Mouse (Mus musculus): Measurements from ENCODE around the gene Lpcat2. TPM values are rescaled to one million over a fixed set of nuclear protein-coding genes. Genes with fewer than 3 reads are reported as not detected.

Gene Lpcat2
- polyA plus RNA-seq, 1 experiment from 2014 or later = 9.2 TPM

DNA sequence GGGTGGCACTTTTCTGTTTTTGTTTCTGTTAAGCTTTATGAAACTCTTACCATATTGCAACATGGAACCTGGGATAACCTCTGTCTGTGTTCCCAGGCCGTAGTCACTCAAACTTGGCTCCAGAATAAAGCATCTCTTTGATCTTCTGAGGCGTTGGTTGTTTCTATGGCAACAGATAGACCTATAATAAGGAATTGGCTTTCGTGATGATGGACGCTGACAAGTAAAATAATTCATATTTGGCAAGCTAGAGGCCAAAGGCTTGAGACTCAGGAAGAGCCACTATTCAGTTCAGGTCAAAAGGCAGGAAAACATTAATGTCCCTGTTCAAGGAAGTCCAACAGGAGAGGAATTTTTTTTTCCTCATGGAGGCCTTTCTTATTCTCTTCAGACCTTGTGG is 73.8 kb downstream of the Lpcat2 start:
- DNase-seq (ENCODE audit: low spot score) = no peak
- WGBS = 60% methylated on average over 4 of the region's 4 CpGs
- Histone ChIP-seq H3K9me3 (replicated peaks; ENCODE audit: low read length) (no peaks in the 10 kb centered on the region), H3K36me3 (ENCODE audit: insufficient read depth, low read length) (no peaks in the 10 kb centered on the region), H3K27me3 (ENCODE audit: insufficient read depth, low read length) (no peaks in the 10 kb centered on the region), H3K9ac (ENCODE audit: low read depth, low read length) (no peak overlapping the region), H3K27ac (no peak overlapping the region), H3K4me2 (ENCODE audit: low read length) (no peak overlapping the region), H3K4me1 (replicated peaks; ENCODE audit: insufficient read depth, low read length) (no peaks in the 10 kb centered on the region), H3K4me3 (replicated peaks; ENCODE audit: low read depth, low read length) (no peak overlapping the region)
- no peak for ATAC-seq (replicated peaks; ENCODE audit: low FRiP score, low read depth)
- TF ChIP-seq CTCF (IDR thresholded peaks at IDR 0.05; ENCODE audit: low read depth) = no peak

DNA sequence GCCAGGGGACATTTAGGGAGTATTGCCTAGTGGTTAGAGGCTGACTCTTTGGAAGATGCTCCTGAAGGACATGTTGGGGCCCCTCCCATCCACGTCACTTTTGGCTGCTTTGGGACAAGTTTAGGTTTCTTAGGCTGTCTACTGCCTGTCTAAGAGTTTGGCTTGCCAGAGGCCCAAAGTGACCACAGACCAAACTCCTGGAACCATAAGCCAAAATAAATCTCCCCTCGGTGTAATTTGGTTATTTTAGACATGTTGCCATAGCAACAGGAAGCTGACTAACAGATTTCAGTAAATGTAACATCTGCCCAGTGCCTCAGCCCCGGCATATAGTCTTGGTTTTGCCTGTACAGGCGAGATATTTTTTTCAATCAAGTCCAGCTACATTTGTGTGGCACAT is 82.9 kb downstream of the Lpcat2 start:
- TF ChIP-seq CTCF (IDR thresholded peaks at IDR 0.05; ENCODE audit: low read depth) = no peak
- no peak overlapping the region for H3K4me3 ChIP-seq (replicated peaks; ENCODE audit: low read depth, low read length)
- H3K9ac ChIP-seq (ENCODE audit: low read depth, low read length) = no peak overlapping the region
- no peak overlapping the region for H3K4me2 ChIP-seq (ENCODE audit: low read length)
- DNase-seq (ENCODE audit: low spot score) (no peak), ATAC-seq (replicated peaks; ENCODE audit: low FRiP score, low read depth) (no peak)
- H3K4me1 ChIP-seq (replicated peaks; ENCODE audit: insufficient read depth, low read length) = no peaks in the 10 kb centered on the region
- H3K27ac ChIP-seq = no peak overlapping the region
- no peaks in the 10 kb centered on the region for H3K9me3 ChIP-seq (replicated peaks; ENCODE audit: low read length)
- 75% methylated on average over 4 of the region's 4 CpGs for WGBS
- no peaks in the 10 kb centered on the region for H3K36me3 ChIP-seq (ENCODE audit: insufficient read depth, low read length)
- no peaks in the 10 kb centered on the region for H3K27me3 ChIP-seq (ENCODE audit: insufficient read depth, low read length)

DNA sequence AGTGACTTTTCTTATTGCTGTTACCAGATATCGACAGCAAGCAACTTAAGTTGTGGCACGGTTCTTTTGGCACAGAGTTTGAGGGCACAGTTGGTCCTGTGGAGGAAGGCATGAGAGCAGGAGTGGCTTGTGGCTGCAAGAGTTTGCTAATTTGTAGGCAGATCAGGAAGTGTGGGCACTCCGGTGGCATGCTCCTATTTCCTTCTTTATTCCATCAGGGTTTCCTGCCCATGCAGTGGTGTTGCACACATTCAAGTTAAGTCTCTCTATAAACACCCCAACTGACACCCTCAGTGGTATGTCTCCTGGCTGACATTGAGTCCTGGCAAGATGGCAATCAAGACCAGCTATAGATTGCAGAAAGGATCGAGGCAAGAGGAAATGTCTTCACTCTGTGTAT is 93.9 kb downstream of the Lpcat2 start:
- no peaks in the 10 kb centered on the region for H3K27me3 ChIP-seq (ENCODE audit: insufficient read depth, low read length)
- no peaks in the 10 kb centered on the region for H3K4me1 ChIP-seq (replicated peaks; ENCODE audit: insufficient read depth, low read length)
- H3K9me3 ChIP-seq (replicated peaks; ENCODE audit: low read length) = no peaks in the 10 kb centered on the region
- no peak for TF ChIP-seq CTCF (IDR thresholded peaks at IDR 0.05; ENCODE audit: low read depth)
- H3K36me3 ChIP-seq (ENCODE audit: insufficient read depth, low read length) = no peaks in the 10 kb centered on the region
- no peak for ATAC-seq (replicated peaks; ENCODE audit: low FRiP score, low read depth)
- H3K4me3 ChIP-seq (replicated peaks; ENCODE audit: low read depth, low read length) = no peak overlapping the region
- no peak for DNase-seq (ENCODE audit: low spot score)
- no peak overlapping the region for H3K27ac ChIP-seq
- no peak overlapping the region for H3K9ac ChIP-seq (ENCODE audit: low read depth, low read length)
- 82% methylated on average over 4 of the region's 4 CpGs for WGBS
- H3K4me2 ChIP-seq (ENCODE audit: low read length) = no peak overlapping the region

GRCm38 (mm10) chr8:92950639-92951371 is 95.7 kb downstream of the Lpcat2 start:
- no peak for DNase-seq (ENCODE audit: low spot score)
- Histone ChIP-seq H3K4me2 (ENCODE audit: low read length) (no peak overlapping the region), H3K36me3 (ENCODE audit: insufficient read depth, low read length) (no peaks in the 10 kb centered on the region), H3K4me1 (replicated peaks; ENCODE audit: insufficient read depth, low read length) (no peaks in the 10 kb centered on the region), H3K9me3 (replicated peaks; ENCODE audit: low read length) (no peaks in the 10 kb centered on the region), H3K27me3 (ENCODE audit: insufficient read depth, low read length) (no peaks in the 10 kb centered on the region), H3K27ac (no peak overlapping the region), H3K9ac (ENCODE audit: low read depth, low read length) (no peak overlapping the region), H3K4me3 (replicated peaks; ENCODE audit: low read depth, low read length) (no peak overlapping the region)
- ATAC-seq (replicated peaks; ENCODE audit: low FRiP score, low read depth) = no peak
- WGBS = 71% methylated on average over 12 of the region's 12 CpGs
- no peak for TF ChIP-seq CTCF (IDR thresholded peaks at IDR 0.05; ENCODE audit: low read depth)

GRCm38 (mm10) chr8:92954044-92954443 is 98.9 kb downstream of the Lpcat2 start:
- Histone ChIP-seq H3K4me1 (replicated peaks; ENCODE audit: insufficient read depth, low read length) (no peaks in the 10 kb centered on the region), H3K9ac (ENCODE audit: low read depth, low read length) (no peak overlapping the region), H3K4me2 (ENCODE audit: low read length) (no peak overlapping the region), H3K4me3 (replicated peaks; ENCODE audit: low read depth, low read length) (no peak overlapping the region), H3K9me3 (replicated peaks; ENCODE audit: low read length) (no peaks in the 10 kb centered on the region), H3K36me3 (ENCODE audit: insufficient read depth, low read length) (no peaks in the 10 kb centered on the region), H3K27ac (no peak overlapping the region), H3K27me3 (ENCODE audit: insufficient read depth, low read length) (peaks cover 4% of the 10 kb centered on the region)
- ATAC-seq (replicated peaks; ENCODE audit: low FRiP score, low read depth) (no peak), DNase-seq (ENCODE audit: low spot score) (no peak)
- 77% methylated on average over 5 of the region's 5 CpGs for WGBS
- TF ChIP-seq CTCF (IDR thresholded peaks at IDR 0.05; ENCODE audit: low read depth) = no peak

GRCm38 (mm10) chr8:92959779-92960178 is 104.6 kb downstream of the Lpcat2 start, which contains the start of gene Slc6a2:
Gene Slc6a2, plus strand, starts transcription at chr8:92960079.
- Histone ChIP-seq H3K27me3 (ENCODE audit: insufficient read depth, low read length) (peaks cover 37% of the 10 kb centered on the region), H3K36me3 (ENCODE audit: insufficient read depth, low read length) (no peaks in the 10 kb centered on the region), H3K4me2 (ENCODE audit: low read length) (peak within 1 kb of the TSS; percentile 58), H3K9ac (ENCODE audit: low read depth, low read length) (no peak within 1 kb of the TSS), H3K9me3 (replicated peaks; ENCODE audit: low read length) (no peaks in the 10 kb centered on the region), H3K4me1 (replicated peaks; ENCODE audit: insufficient read depth, low read length) (0 out of 2 replicates have a peak, but pooled peaks cover 4% of the 10 kb centered on the region), H3K27ac (no peak within 1 kb of the TSS), H3K4me3 (replicated peaks; ENCODE audit: low read depth, low read length) (peak within 1 kb of the TSS; percentile 28)
- DNase-seq (ENCODE audit: low spot score) (no peak), ATAC-seq (replicated peaks; ENCODE audit: low FRiP score, low read depth) (no peak)
- WGBS = 68% methylated on average over 10 of the region's 10 CpGs
- TF ChIP-seq CTCF (IDR thresholded peaks at IDR 0.05; ENCODE audit: low read depth) = no peak

Measured in kidney, postnatal 0 days (tissue).